Mouse (Mus musculus): Measurements from ENCODE around the gene Pdzph1.

- TF ChIP-seq POLR2A (IDR thresholded peaks at IDR 0.05; ENCODE audit: extremely low read depth, insufficient read depth, low read length): no peak
- no peak for TF ChIP-seq CTCF (IDR thresholded peaks at IDR 0.05; ENCODE audit: extremely low read depth, insufficient read depth, low read length)
Measured at GRCm38 (mm10) chr17:58937533-58937932, 53.6 kb downstream of the Pdzph1 start.
